Mouse (Mus musculus): Measurements from ENCODE around the gene Fzd4. TPM values are rescaled to one million over a fixed set of nuclear protein-coding genes. Genes with fewer than 3 reads are reported as not detected.

Fzd4 gene
- total and polyA plus RNA-seq, 3 experiments = 15.2 to 36.2 (median 33.7) TPM

DNA sequence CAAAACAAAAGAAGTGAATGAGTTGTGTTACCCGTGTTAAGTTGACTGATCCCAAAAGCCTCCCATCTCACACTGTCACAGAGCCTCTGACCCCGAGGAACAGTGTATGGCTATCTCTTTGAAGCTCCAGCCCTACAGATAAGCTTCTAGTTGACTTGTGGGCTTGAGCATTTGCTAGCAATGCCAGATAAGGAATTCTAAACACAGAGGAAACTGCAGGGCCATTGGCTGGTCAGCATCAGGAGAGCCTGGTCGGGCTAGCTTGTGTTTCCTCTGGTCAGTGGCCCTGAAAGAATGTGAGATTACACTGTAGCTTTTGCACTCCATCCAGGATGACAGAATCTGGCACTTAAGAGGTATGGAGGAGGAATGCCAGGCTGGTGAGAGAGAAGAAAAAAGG lies 36.5 kb upstream of the Fzd4 start:
- Histone ChIP-seq H3K4me3 (no peak overlapping the region), H3K4me1 (ENCODE audit: control insufficient read depth, insufficient read depth, low read length) (peaks cover 3% of the 10 kb centered on the region), H3K36me3 (ENCODE audit: control insufficient read depth, insufficient read depth, low read length) (no peaks in the 10 kb centered on the region; the same call in none of the 2 replicates), H3K79me2 (replicated peaks; ENCODE audit: control insufficient read depth, insufficient read depth, low read length) (0 out of 2 replicates have a peak, but pooled peaks cover 2% of the 10 kb centered on the region), H3K9ac (ENCODE audit: low read depth, low read length) (no peak overlapping the region), H3K27ac (no peak overlapping the region), H3K27me3 (ENCODE audit: control insufficient read depth, insufficient read depth, low read length) (no peaks in the 10 kb centered on the region)
- DNase-seq = no peak
- 25% methylated on average over 3 of the region's 3 CpGs for WGBS
- TF ChIP-seq EP300 (IDR thresholded peaks at IDR 0.05; ENCODE audit: insufficient read depth, low read depth, low read length) (no peak), CTCF (IDR thresholded peaks at IDR 0.05) (no peak), POLR2A (IDR thresholded peaks at IDR 0.05; ENCODE audit: insufficient read depth, low read depth, low read length) (no peak)
- intact Hi-C loops (cut with DNase I) = loop anchor here (10.0 kb wide), 1 partner anchor 203 kb away; no protein-coding TSS in a partner anchor

DNA sequence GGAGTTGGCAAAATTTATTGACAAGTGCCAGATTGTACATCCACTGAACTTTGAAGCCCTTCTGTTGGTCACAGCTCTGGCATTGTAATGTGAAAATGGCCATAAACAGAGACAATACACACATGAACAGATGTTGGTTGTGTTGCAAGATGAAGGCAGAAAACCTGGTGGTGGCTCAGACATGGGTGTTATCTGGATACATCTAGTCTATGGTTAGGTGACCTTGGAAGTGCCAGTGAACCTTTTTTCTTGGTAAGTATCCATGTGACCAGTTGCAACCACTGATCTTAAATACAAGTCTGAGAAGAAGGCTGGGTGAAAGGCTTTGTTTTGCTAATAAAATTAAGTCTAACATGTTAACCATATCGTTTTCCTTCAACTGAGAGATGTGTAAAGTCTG lies 34.1 kb upstream of the Fzd4 start:
- no peaks in the 10 kb centered on the region for H3K79me2 ChIP-seq (replicated peaks; ENCODE audit: control insufficient read depth, insufficient read depth, low read length)
- WGBS = 87% methylated on average over 1 of the region's 1 CpGs
- no peak for TF ChIP-seq CTCF (IDR thresholded peaks at IDR 0.05)
- no peak for TF ChIP-seq EP300 (IDR thresholded peaks at IDR 0.05; ENCODE audit: insufficient read depth, low read depth, low read length)
- TF ChIP-seq POLR2A (IDR thresholded peaks at IDR 0.05; ENCODE audit: insufficient read depth, low read depth, low read length) = no peak
- no peak for DNase-seq
- H3K4me3 ChIP-seq = no peak overlapping the region
- H3K27ac ChIP-seq = no peak overlapping the region
- H3K4me1 ChIP-seq (ENCODE audit: control insufficient read depth, insufficient read depth, low read length) = peaks cover 3% of the 10 kb centered on the region
- H3K36me3 ChIP-seq (ENCODE audit: control insufficient read depth, insufficient read depth, low read length) = no peaks in the 10 kb centered on the region; the same call in none of the 2 replicates
- no peaks in the 10 kb centered on the region for H3K27me3 ChIP-seq (ENCODE audit: control insufficient read depth, insufficient read depth, low read length)
- no peak overlapping the region for H3K9ac ChIP-seq (ENCODE audit: low read depth, low read length)
- intact Hi-C loops (cut with DNase I) = no loop called here

DNA sequence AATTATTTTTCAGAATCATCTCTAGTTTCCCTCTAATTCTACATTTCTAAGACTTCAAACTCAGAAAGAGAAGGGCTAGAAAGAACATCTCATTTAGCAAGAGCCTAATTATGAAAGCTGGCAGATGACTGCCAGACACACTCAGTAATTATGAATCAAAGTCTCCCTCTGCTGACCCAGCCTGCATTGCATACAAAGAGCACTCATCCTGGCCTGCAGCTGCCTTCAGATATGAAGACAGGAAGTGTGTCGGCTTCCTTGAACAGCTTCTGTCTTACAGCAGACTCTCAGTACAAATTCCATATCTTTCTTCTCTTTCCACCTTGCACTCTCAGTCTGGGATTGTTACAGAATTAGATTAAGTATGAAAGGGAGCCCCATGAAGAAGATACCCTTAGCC lies 33.2 kb upstream of the Fzd4 start:
- 0% methylated on average over 1 of the region's 1 CpGs for WGBS
- intact Hi-C loops (cut with DNase I) = no loop called here
- H3K27ac ChIP-seq = no peak overlapping the region
- H3K9ac ChIP-seq (ENCODE audit: low read depth, low read length) = no peak overlapping the region
- DNase-seq = peak; percentile 58
- H3K36me3 ChIP-seq (ENCODE audit: control insufficient read depth, insufficient read depth, low read length) = no peaks in the 10 kb centered on the region; the same call in none of the 2 replicates
- no peaks in the 10 kb centered on the region for H3K79me2 ChIP-seq (replicated peaks; ENCODE audit: control insufficient read depth, insufficient read depth, low read length)
- H3K27me3 ChIP-seq (ENCODE audit: control insufficient read depth, insufficient read depth, low read length) = no peaks in the 10 kb centered on the region
- TF ChIP-seq POLR2A (IDR thresholded peaks at IDR 0.05; ENCODE audit: insufficient read depth, low read depth, low read length) = no peak
- TF ChIP-seq CTCF (IDR thresholded peaks at IDR 0.05) = peak; percentile 86
- peak; percentile 80; the same call in 1 of the 2 replicates for TF ChIP-seq EP300 (IDR thresholded peaks at IDR 0.05; ENCODE audit: insufficient read depth, low read depth, low read length)
- peaks cover 3% of the 10 kb centered on the region for H3K4me1 ChIP-seq (ENCODE audit: control insufficient read depth, insufficient read depth, low read length)
- H3K4me3 ChIP-seq = no peak overlapping the region

DNA sequence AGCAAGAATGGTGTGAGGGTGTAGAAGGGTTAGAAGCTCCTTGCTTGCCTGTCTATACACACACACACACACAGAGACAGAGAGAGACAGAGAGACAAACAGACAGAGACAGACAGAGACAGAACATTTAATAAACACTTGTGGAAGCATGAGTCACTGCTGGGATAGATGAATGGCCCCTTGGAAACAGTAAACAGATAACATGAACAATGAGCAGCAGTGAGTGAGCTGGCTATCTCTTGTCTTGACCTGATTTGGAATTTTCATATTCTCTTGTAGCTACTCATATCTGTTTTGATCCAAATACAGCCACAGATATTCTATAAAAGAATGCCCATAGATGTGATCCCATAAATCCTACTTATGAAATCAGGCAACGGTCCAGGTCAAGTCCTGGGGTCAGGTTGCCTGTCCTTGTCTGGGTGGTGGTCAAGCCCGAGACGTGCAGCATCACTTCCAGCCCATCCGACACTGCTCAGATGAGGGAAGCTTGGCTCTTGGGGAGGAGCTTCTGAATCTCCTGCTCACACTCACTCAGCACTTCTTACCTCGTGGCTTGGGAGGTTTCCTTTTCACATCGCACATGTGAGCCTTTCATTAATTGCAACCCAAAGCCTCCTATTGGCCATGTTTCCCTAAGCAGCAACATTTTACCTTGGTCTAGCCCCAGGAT lies 32.4 kb upstream of the Fzd4 start:
- H3K27me3 ChIP-seq (ENCODE audit: control insufficient read depth, insufficient read depth, low read length) = no peaks in the 10 kb centered on the region
- TF ChIP-seq EP300 (IDR thresholded peaks at IDR 0.05; ENCODE audit: insufficient read depth, low read depth, low read length) (no peak), CTCF (IDR thresholded peaks at IDR 0.05) (no peak), POLR2A (IDR thresholded peaks at IDR 0.05; ENCODE audit: insufficient read depth, low read depth, low read length) (no peak)
- DNase-seq = no peak
- no peak overlapping the region for H3K4me3 ChIP-seq
- no peaks in the 10 kb centered on the region for H3K79me2 ChIP-seq (replicated peaks; ENCODE audit: control insufficient read depth, insufficient read depth, low read length)
- WGBS = 49% methylated on average over 6 of the region's 6 CpGs
- intact Hi-C loops (cut with DNase I) = no loop called here
- H3K4me1 ChIP-seq (ENCODE audit: control insufficient read depth, insufficient read depth, low read length) = peaks cover 3% of the 10 kb centered on the region
- H3K9ac ChIP-seq (ENCODE audit: low read depth, low read length) = no peak overlapping the region
- H3K36me3 ChIP-seq (ENCODE audit: control insufficient read depth, insufficient read depth, low read length) = no peaks in the 10 kb centered on the region; the same call in none of the 2 replicates
- no peak overlapping the region for H3K27ac ChIP-seq

DNA sequence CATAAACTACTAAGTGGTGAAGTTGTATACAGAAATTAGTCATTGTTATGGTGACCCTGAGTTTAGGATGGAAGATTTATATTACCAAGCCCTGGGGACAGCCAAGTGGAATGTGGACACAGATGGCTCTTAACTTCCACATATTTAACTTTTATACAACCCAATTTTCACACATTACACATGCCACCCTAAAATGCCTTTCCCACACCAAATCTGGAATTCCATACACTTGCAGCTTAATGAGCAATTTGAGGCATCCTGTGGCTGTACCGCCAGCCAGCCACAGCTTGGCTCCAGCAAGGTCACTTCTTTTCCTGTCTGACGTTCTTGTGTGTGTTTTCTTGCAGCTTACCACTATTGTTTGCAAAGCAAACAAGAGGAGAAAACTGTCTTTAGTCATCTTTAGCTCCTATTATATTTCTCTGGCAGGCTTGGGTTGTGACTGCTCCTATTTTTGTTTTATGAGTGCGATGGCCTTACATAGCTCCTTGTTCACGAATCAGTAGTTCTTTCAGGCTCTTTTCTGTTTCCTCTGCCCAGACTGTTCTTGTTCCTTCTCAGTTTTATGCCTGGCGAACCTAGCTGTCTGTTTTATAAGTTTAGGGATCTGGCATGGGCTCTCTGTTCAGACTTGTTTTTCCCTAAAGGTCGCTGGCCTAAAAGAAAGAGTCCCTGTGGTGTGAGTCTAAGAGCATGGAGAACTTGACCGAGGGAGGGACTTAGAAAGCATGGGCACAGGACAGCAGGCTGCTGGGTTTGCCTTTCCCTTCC lies 23.0 kb upstream of the Fzd4 start:
- intact Hi-C loops (cut with DNase I) = no loop called here
- no peak for DNase-seq
- Histone ChIP-seq H3K79me2 (replicated peaks; ENCODE audit: control insufficient read depth, insufficient read depth, low read length) (no peaks in the 10 kb centered on the region), H3K36me3 (ENCODE audit: control insufficient read depth, insufficient read depth, low read length) (peaks cover 2% of the 10 kb centered on the region), H3K27ac (peak overlapping the region; percentile 45), H3K4me1 (ENCODE audit: control insufficient read depth, insufficient read depth, low read length) (peaks cover 3% of the 10 kb centered on the region), H3K4me3 (no peak overlapping the region), H3K27me3 (ENCODE audit: control insufficient read depth, insufficient read depth, low read length) (no peaks in the 10 kb centered on the region), H3K9ac (ENCODE audit: low read depth, low read length) (no peak overlapping the region)
- TF ChIP-seq CTCF (IDR thresholded peaks at IDR 0.05) = no peak
- TF ChIP-seq POLR2A (IDR thresholded peaks at IDR 0.05; ENCODE audit: insufficient read depth, low read depth, low read length) = no peak
- no peak for TF ChIP-seq EP300 (IDR thresholded peaks at IDR 0.05; ENCODE audit: insufficient read depth, low read depth, low read length)
- 29% methylated on average over 7 of the region's 7 CpGs for WGBS

GRCm38 (mm10) chr7:89382892-89383291 lies 21.3 kb upstream of the Fzd4 start:
- intact Hi-C loops (cut with DNase I) = no loop called here
- H3K79me2 ChIP-seq (replicated peaks; ENCODE audit: control insufficient read depth, insufficient read depth, low read length) = no peaks in the 10 kb centered on the region
- H3K27ac ChIP-seq = no peak overlapping the region
- H3K4me3 ChIP-seq = no peak overlapping the region
- H3K4me1 ChIP-seq (ENCODE audit: control insufficient read depth, insufficient read depth, low read length) = peaks cover 6% of the 10 kb centered on the region
- no peak for DNase-seq
- WGBS = 92% methylated on average over 3 of the region's 3 CpGs
- H3K27me3 ChIP-seq (ENCODE audit: control insufficient read depth, insufficient read depth, low read length) = no peaks in the 10 kb centered on the region
- no peak for TF ChIP-seq CTCF (IDR thresholded peaks at IDR 0.05)
- no peak for TF ChIP-seq POLR2A (IDR thresholded peaks at IDR 0.05; ENCODE audit: insufficient read depth, low read depth, low read length)
- TF ChIP-seq EP300 (IDR thresholded peaks at IDR 0.05; ENCODE audit: insufficient read depth, low read depth, low read length) = no peak
- H3K9ac ChIP-seq (ENCODE audit: low read depth, low read length) = no peak overlapping the region
- H3K36me3 ChIP-seq (ENCODE audit: control insufficient read depth, insufficient read depth, low read length) = peaks cover 7% of the 10 kb centered on the region

All from heart, adult 2 months (tissue).